Comparison of ENCODE assay signal across 11 mouse cellular contexts in genomic region chr3:135594238-135594917, GRCm38 (mm10).
A peak's percentile ranks its signal among the peaks of the same experiment; 100 is the strongest.
DNase-seq lines count a peak whose midpoint lies in the region; ATAC-seq and TF ChIP-seq lines count a peak whose summit lies in the region.
"Had no signal": no experiment of that assay in that cellular context is flagged by ENCODE, and none has a peak within 500 bp of the region (broad histone marks: within the 10 kb centered on the region; RNA-seq: fewer than 3 reads in every experiment).

No protein-coding gene starts in this region.

- peak; percentile 12; the same call in 1 of the 2 replicates for ATAC-seq in midbrain, embryonic 13.5 days
- no peak for ATAC-seq in midbrain, embryonic 11.5 days (ENCODE audit: low FRiP score)
- ATAC-seq in lung, postnatal 0 days = peak; percentile 65

- peak; percentile 33 for TF ChIP-seq CTCF in lung, postnatal 0 days (IDR thresholded peaks at IDR 0.05)

- 81% methylated on average over 21 of the region's 21 CpGs for WGBS in midbrain, embryonic 13.5 days
- 81% methylated on average over 21 of the region's 21 CpGs for WGBS in midbrain, embryonic 11.5 days
- 48% methylated on average over 21 of the region's 21 CpGs for WGBS in lung, postnatal 0 days

- H3K9ac ChIP-seq in midbrain, embryonic 13.5 days (replicated peaks) = no peak overlapping the region
- no peak overlapping the region for H3K9ac ChIP-seq in midbrain, embryonic 11.5 days (ENCODE audit: low read length)
- H3K9ac ChIP-seq in lung, postnatal 0 days (replicated peaks; ENCODE audit: low read depth) = no peak overlapping the region

- H3K27me3 ChIP-seq in midbrain, embryonic 13.5 days = no peaks in the 10 kb centered on the region
- H3K27me3 ChIP-seq in midbrain, embryonic 11.5 days (ENCODE audit: control insufficient read depth, insufficient read depth, low read length) = no peaks in the 10 kb centered on the region
- H3K27me3 ChIP-seq in lung, postnatal 0 days (replicated peaks; ENCODE audit: insufficient read depth, low read length) = no peaks in the 10 kb centered on the region

- H3K9me3 ChIP-seq in midbrain, embryonic 13.5 days = no peaks in the 10 kb centered on the region
- H3K9me3 ChIP-seq in midbrain, embryonic 11.5 days (ENCODE audit: control insufficient read depth, low read length) = no peaks in the 10 kb centered on the region
- no peaks in the 10 kb centered on the region for H3K9me3 ChIP-seq in lung, postnatal 0 days (ENCODE audit: low read length)

- 0 out of 2 replicates have a peak, but pooled peaks cover 3% of the 10 kb centered on the region for H3K4me1 ChIP-seq in midbrain, embryonic 13.5 days (replicated peaks)
- H3K4me1 ChIP-seq in midbrain, embryonic 11.5 days (ENCODE audit: control insufficient read depth, insufficient read depth, low read length) = no peaks in the 10 kb centered on the region
- 0 out of 2 replicates have a peak, but pooled peaks cover 3% of the 10 kb centered on the region for H3K4me1 ChIP-seq in lung, postnatal 0 days (ENCODE audit: insufficient read depth, low read depth, low read length)

- no peak overlapping the region for H3K27ac ChIP-seq in midbrain, embryonic 13.5 days
- H3K27ac ChIP-seq in midbrain, embryonic 11.5 days (ENCODE audit: low read depth, low read length) = no peak overlapping the region
- 0 out of 2 replicates have a peak overlapping the region, but pooled peaks have one; percentile 23 for H3K27ac ChIP-seq in lung, postnatal 0 days (ENCODE audit: low read length)

- no peak overlapping the region for H3K4me2 ChIP-seq in midbrain, embryonic 13.5 days (replicated peaks)
- H3K4me2 ChIP-seq in midbrain, embryonic 11.5 days = no peak overlapping the region
- H3K4me2 ChIP-seq in lung, postnatal 0 days (replicated peaks; ENCODE audit: low read depth, low read length) = 0 out of 2 replicates have a peak overlapping the region, but pooled peaks have one; percentile 5
- H3K4me2 ChIP-seq: liver, embryonic 11.5 days had no signal

- DNase-seq in adrenal gland, postnatal 36 days = peak; percentile 28 to 49
- no peak for DNase-seq in adrenal gland, postnatal 25 days
- no peak for DNase-seq in midbrain, embryonic 11.5 days (ENCODE audit: low spot score, missing footprints)
- peak; percentile 76 for DNase-seq in lung, postnatal 0 days (ENCODE audit: low spot score)
- DNase-seq in thymus, postnatal 0 days (ENCODE audit: low spot score) = peak; percentile 54
- no peak for DNase-seq in layer of hippocampus, postnatal 10 days (ENCODE audit: low spot score in 2 of 2)
- DNase-seq in frontal cortex, postnatal 14 days (ENCODE audit: low spot score in 2 of 2) = no peak
- DNase-seq: cerebellum, adult 9-10 months; retina, postnatal 1 day had no signal

- peaks cover 44% of the 10 kb centered on the region for H3K36me3 ChIP-seq in midbrain, embryonic 13.5 days
- no peaks in the 10 kb centered on the region for H3K36me3 ChIP-seq in midbrain, embryonic 11.5 days (ENCODE audit: control insufficient read depth, insufficient read depth, low read length)
- peaks cover 45% of the 10 kb centered on the region for H3K36me3 ChIP-seq in lung, postnatal 0 days (ENCODE audit: insufficient read depth, low read length)

- TF ChIP-seq EP300 in lung, postnatal 0 days (IDR thresholded peaks at IDR 0.05) = no peak

- no peak overlapping the region for H3K4me3 ChIP-seq in midbrain, embryonic 13.5 days (replicated peaks)
- H3K4me3 ChIP-seq in midbrain, embryonic 11.5 days (ENCODE audit: low read depth, low read length) = no peak overlapping the region
- no peak overlapping the region for H3K4me3 ChIP-seq in lung, postnatal 0 days (ENCODE audit: low read depth, low read length)

Comparison
In these comparisons a context has a peak if more than half of its experiments do, and no peak if none do; other contexts are left out.
1. DNase-seq: peak in adrenal gland, postnatal 36 days (2 of 2), lung, postnatal 0 days (single experiment) and thymus, postnatal 0 days (single experiment); none in adrenal gland, postnatal 25 days (single experiment), midbrain, embryonic 11.5 days (single experiment), layer of hippocampus, postnatal 10 days (0 of 2) and frontal cortex, postnatal 14 days (0 of 2).